Mouse (Mus musculus) heart, adult 2 months (tissue): ENCODE measurements at regions not wholly inside any gene's neighbourhood (a gene's known extent, or its start where the extent isn't known, plus 50 kb on each side); places are given as distances from the start of the nearest gene placed in this dataset.
A peak's percentile ranks its signal among the peaks of the same experiment; 100 is the strongest.

Experiments
- DNase-seq, 2 experiments: peaks; one replicate each; pipeline ENCODE4 v3.0.0; 2021
- H3K27ac ChIP-seq: fragments of 200-600 bp; 2 replicates; pipeline ENCODE4 v1.8.1; 2022
- H3K27me3 ChIP-seq: fragments of 200-500 bp; 2 replicates; pipeline ENCODE4 v1.6.1; 2012; ENCODE audit warnings: mild to moderate bottlenecking, low read length, inconsistent platforms, mixed read lengths; ENCODE audit not compliant: control insufficient read depth, insufficient read depth
- H3K36me3 ChIP-seq: fragments of 200-500 bp; 2 replicates; pipeline ENCODE4 v1.6.1; 2012; ENCODE audit warnings: low read length, inconsistent platforms; ENCODE audit not compliant: control insufficient read depth, insufficient read depth
- H3K4me1 ChIP-seq: fragments of 200-500 bp; 2 replicates; pipeline ENCODE4 v1.6.1; 2011; ENCODE audit warnings: low read length; ENCODE audit not compliant: control insufficient read depth, insufficient read depth
- H3K4me3 ChIP-seq: fragments of 200-600 bp; 2 replicates; pipeline ENCODE4 v1.8.1; 2022
- H3K79me2 ChIP-seq: fragments of 200-500 bp; replicated peaks from 2 replicates; pipeline ENCODE4 v1.6.1; 2012; ENCODE audit warnings: mild to moderate bottlenecking, inconsistent platforms, low read length, moderate library complexity, mixed read lengths; ENCODE audit not compliant: control insufficient read depth, insufficient read depth
- H3K9ac ChIP-seq: fragments of 200-500 bp; 2 replicates; pipeline ENCODE4 v1.6.1; 2012; ENCODE audit warnings: low read depth, mild to moderate bottlenecking, control low read depth, inconsistent platforms, low read length, mixed read lengths
- CTCF ChIP-seq: fragments of 200-600 bp; IDR thresholded peaks from 2 replicates; pipeline ENCODE4 v1.8.1; 2022; ENCODE audit warnings: antibody characterized with exemption, mild to moderate bottlenecking, moderate library complexity
- EP300 ChIP-seq: fragments of 200-500 bp; IDR thresholded peaks from 2 replicates; pipeline ENCODE4 v1.6.1; 2011; ENCODE audit warnings: low read depth, low read length, control low read depth; ENCODE audit not compliant: insufficient read depth
- POLR2A ChIP-seq: fragments of 200-500 bp; IDR thresholded peaks from 2 replicates; pipeline ENCODE4 v1.6.1; 2011; ENCODE audit warnings: mild to moderate bottlenecking, low read depth, low read length, control low read depth; ENCODE audit not compliant: insufficient read depth
- WGBS: fragments of 180-500 bp; shearing (Covaris S2); methylation state at CpG from one replicate; pipeline ENCODE4 v1.1.7; 2018; 5-methylcytosine and 5-hydroxymethylcytosine counted together
- intact Hi-C: fragments of 180-260 bp; cut with DNase I; formaldehyde crosslinking; loops from one replicate; pipeline ENCODE4 v1.15.1; 2025

GRCm38 (mm10) chr3:37987007-37987774, 262.9 kb upstream of the Gm5148 start:
- Histone ChIP-seq H3K9ac (no peak overlapping the region), H3K79me2 (no peaks in the 10 kb centered on the region), H3K4me1 (no peaks in the 10 kb centered on the region), H3K36me3 (no peaks in the 10 kb centered on the region), H3K4me3 (no peak overlapping the region), H3K27ac (no peak overlapping the region), H3K27me3 (no peaks in the 10 kb centered on the region)
- WGBS = 83% methylated on average over 14 of the region's 14 CpGs
- DNase-seq = no peak
- intact Hi-C loops = no loop called here
- TF ChIP-seq EP300 (no peak), POLR2A (no peak), CTCF (no peak)

GRCm38 (mm10) chr3:37984706-37985105, 260.4 kb upstream of the Gm5148 start:
- H3K36me3 ChIP-seq = no peaks in the 10 kb centered on the region
- H3K4me1 ChIP-seq = no peaks in the 10 kb centered on the region
- no peak overlapping the region for H3K27ac ChIP-seq
- H3K79me2 ChIP-seq = no peaks in the 10 kb centered on the region
- 85% methylated on average over 9 of the region's 9 CpGs for WGBS
- H3K27me3 ChIP-seq = no peaks in the 10 kb centered on the region
- H3K4me3 ChIP-seq = no peak overlapping the region
- H3K9ac ChIP-seq = no peak overlapping the region
- no peak for DNase-seq
- intact Hi-C loops = no loop called here
- TF ChIP-seq EP300 (no peak), CTCF (no peak), POLR2A (no peak)

- intact Hi-C loops = loop anchor here (2.0 kb wide), 1 partner anchor 25 kb away; no protein-coding TSS in a partner anchor
- H3K79me2 ChIP-seq = no peaks in the 10 kb centered on the region
- no peak for DNase-seq
- 56% methylated on average over 7 of the region's 7 CpGs for WGBS
- H3K36me3 ChIP-seq = no peaks in the 10 kb centered on the region
- no peak overlapping the region for H3K9ac ChIP-seq
- no peaks in the 10 kb centered on the region for H3K27me3 ChIP-seq
- no peak overlapping the region for H3K4me3 ChIP-seq
- no peak overlapping the region for H3K27ac ChIP-seq
- TF ChIP-seq EP300 (no peak), POLR2A (no peak)
- H3K4me1 ChIP-seq = peaks cover 7% of the 10 kb centered on the region
Observed at GRCm38 (mm10) chr3:37981481-37982180, 257.3 kb upstream of the Gm5148 start.

- Histone ChIP-seq H3K36me3 (no peaks in the 10 kb centered on the region; the same call in 1 of the 2 replicates), H3K27me3 (no peaks in the 10 kb centered on the region), H3K79me2 (no peaks in the 10 kb centered on the region), H3K4me3 (no peak overlapping the region), H3K4me1 (peaks cover 14% of the 10 kb centered on the region), H3K27ac (no peak overlapping the region), H3K9ac (no peak overlapping the region)
- WGBS = 64% methylated on average over 5 of the region's 5 CpGs
- intact Hi-C loops = loop anchor here (2.0 to 10.0 kb wide), 8 partner anchors 37 to 505 kb away; no protein-coding TSS in a partner anchor
- DNase-seq = no peak
- peak; percentile 66 for TF ChIP-seq CTCF
- no peak for TF ChIP-seq POLR2A
- TF ChIP-seq EP300 = no peak
Observed at GRCm38 (mm10) chr3:37979871-37980270, 255.6 kb upstream of the Gm5148 start.

- H3K4me3 ChIP-seq = no peak overlapping the region
- 15% methylated on average over 6 of the region's 6 CpGs for WGBS
- H3K27ac ChIP-seq = peak overlapping the region; percentile 8
- H3K79me2 ChIP-seq = no peaks in the 10 kb centered on the region
- H3K4me1 ChIP-seq = peaks cover 14% of the 10 kb centered on the region
- peak; percentile 87 to 89 for DNase-seq
- TF ChIP-seq EP300 (no peak), POLR2A (no peak), CTCF (no peak)
- no peaks in the 10 kb centered on the region; the same call in 1 of the 2 replicates for H3K36me3 ChIP-seq
- H3K9ac ChIP-seq = no peak overlapping the region
- no peaks in the 10 kb centered on the region for H3K27me3 ChIP-seq
- intact Hi-C loops = loop anchor here (2.0 to 10.0 kb wide), 8 partner anchors 39 to 504 kb away; no protein-coding TSS in a partner anchor
Observed at GRCm38 (mm10) chr3:37978481-37978880, 254.2 kb upstream of the Gm5148 start.
